Mouse (Mus musculus): Measurements from ENCODE around the gene Galntl5. TPM values are rescaled to one million over a fixed set of nuclear protein-coding genes. Genes with fewer than 3 reads are reported as not detected.
"Not testable (repeated sequence)": the region's sequence is repeated elsewhere in the genome, so short reads cannot be mapped to it uniquely, and the experiment has no call there.

Galntl5 gene
- polyA plus RNA-seq, 1 experiment from 2014 or later: not detected

DNA sequence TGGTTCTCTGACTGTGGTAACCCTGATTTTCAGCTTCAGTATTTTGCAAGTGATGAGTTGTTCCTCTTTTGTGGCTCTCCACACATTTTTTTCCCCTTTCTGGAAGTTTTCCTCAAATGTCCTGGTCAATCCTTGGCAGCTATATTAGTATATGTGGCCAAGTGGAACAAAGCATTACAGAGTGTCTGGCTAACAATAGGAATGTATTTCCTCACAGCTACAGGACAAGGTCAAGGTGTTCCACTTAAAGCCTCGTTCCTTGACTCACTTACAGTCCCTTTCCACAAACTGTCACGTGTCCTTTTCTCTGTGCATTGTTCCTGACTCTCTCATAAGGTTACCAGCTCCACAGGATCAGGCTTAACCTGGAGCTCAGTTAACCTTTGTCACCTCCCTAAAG is 3.3 kb downstream of the Galntl5 start:
- ATAC-seq: 0 out of 2 replicates have a peak, but pooled peaks have one; percentile 54
- H3K4me2 ChIP-seq (replicated peaks; ENCODE audit: low read depth, low read length): no peak overlapping the region
- H3K9ac ChIP-seq (replicated peaks; ENCODE audit: low read depth): no peak overlapping the region
- no peaks in the 10 kb centered on the region for H3K9me3 ChIP-seq (ENCODE audit: low read length)
- H3K4me3 ChIP-seq (ENCODE audit: low read depth, low read length): no peak overlapping the region
- no peaks in the 10 kb centered on the region for H3K27me3 ChIP-seq (replicated peaks; ENCODE audit: insufficient read depth, low read length)
- TF ChIP-seq CTCF (IDR thresholded peaks at IDR 0.05) (no peak), EP300 (IDR thresholded peaks at IDR 0.05) (0 out of 2 replicates have a peak, but pooled peaks have one; percentile 19)
- WGBS: 22% methylated on average over 2 of the region's 2 CpGs
- H3K27ac ChIP-seq (ENCODE audit: low read length): no peak overlapping the region
- H3K36me3 ChIP-seq (ENCODE audit: insufficient read depth, low read length): no peaks in the 10 kb centered on the region
- peak; percentile 47 for DNase-seq (ENCODE audit: low spot score)
- 0 out of 2 replicates have a peak, but pooled peaks cover 4% of the 10 kb centered on the region for H3K4me1 ChIP-seq (ENCODE audit: insufficient read depth, low read depth, low read length)

GRCm38 (mm10) chr5:25187727-25188126 is 6.5 kb downstream of the Galntl5 start:
- no peak overlapping the region for H3K27ac ChIP-seq (ENCODE audit: low read length)
- H3K9me3 ChIP-seq (ENCODE audit: low read length): no peaks in the 10 kb centered on the region
- no peak for DNase-seq (ENCODE audit: low spot score)

DNA sequence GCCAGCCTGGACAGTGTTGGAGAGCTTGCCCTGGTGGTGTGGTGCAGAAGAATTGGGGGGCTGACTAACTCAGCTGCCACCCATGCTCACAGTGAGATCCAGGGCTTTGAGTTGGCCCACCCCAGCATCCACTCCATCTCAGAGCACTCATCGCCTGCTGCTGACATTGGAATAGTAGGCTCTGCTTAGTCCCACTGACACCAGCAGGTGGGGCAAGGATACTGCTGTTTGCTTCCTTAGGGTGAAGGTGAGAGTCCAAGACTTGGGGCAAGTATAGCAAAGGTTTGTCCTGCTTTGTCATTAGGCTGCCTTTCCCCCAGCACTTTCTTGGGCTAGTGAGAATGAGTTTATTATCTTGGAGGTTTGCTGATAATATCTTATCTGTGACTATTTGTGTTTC is 7.5 kb downstream of the Galntl5 start:
- H3K27me3 ChIP-seq (replicated peaks; ENCODE audit: insufficient read depth, low read length): no peaks in the 10 kb centered on the region
- 47% methylated on average over 1 of the region's 1 CpGs for WGBS

More at GRCm38 (mm10) chr5:25187727-25188126, 6.5 kb downstream of the Galntl5 start:
- H3K4me1 ChIP-seq (ENCODE audit: insufficient read depth, low read depth, low read length): 0 out of 2 replicates have a peak, but pooled peaks cover 4% of the 10 kb centered on the region
- no peak for ATAC-seq
- TF ChIP-seq CTCF (IDR thresholded peaks at IDR 0.05) (no peak), EP300 (IDR thresholded peaks at IDR 0.05) (no peak)
- H3K27me3 ChIP-seq (replicated peaks; ENCODE audit: insufficient read depth, low read length): no peaks in the 10 kb centered on the region
- no peak overlapping the region for H3K4me2 ChIP-seq (replicated peaks; ENCODE audit: low read depth, low read length)
- H3K9ac ChIP-seq (replicated peaks; ENCODE audit: low read depth): no peak overlapping the region
- no peak overlapping the region for H3K4me3 ChIP-seq (ENCODE audit: low read depth, low read length)
- no peaks in the 10 kb centered on the region for H3K36me3 ChIP-seq (ENCODE audit: insufficient read depth, low read length)

DNA sequence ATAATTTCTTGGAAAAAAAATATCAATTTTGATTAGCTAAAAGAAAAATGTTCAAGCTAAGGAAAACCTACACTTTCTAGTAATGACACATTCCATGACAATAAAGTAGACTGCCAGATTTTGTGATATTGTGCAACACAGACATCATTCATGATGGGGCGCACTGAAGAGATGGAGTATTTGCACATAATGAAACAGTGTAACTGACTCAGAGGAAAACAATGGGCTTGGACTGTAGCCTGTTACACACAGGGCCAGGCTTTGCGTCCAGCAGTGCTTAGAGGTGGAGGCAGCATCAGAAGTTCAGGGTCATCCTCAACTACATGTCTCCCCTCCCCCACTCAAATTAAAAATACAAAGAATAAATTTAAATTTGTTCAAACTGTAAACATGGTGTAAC is 9.3 kb downstream of the Galntl5 start:
- Histone ChIP-seq H3K36me3 (ENCODE audit: insufficient read depth, low read length) (no peaks in the 10 kb centered on the region), H3K9me3 (ENCODE audit: low read length) (no peaks in the 10 kb centered on the region), H3K4me1 (ENCODE audit: insufficient read depth, low read depth, low read length) (0 out of 2 replicates have a peak, but pooled peaks cover 1% of the 10 kb centered on the region), H3K27me3 (replicated peaks; ENCODE audit: insufficient read depth, low read length) (no peaks in the 10 kb centered on the region), H3K9ac (replicated peaks; ENCODE audit: low read depth) (no peak overlapping the region), H3K4me3 (ENCODE audit: low read depth, low read length) (no peak overlapping the region), H3K4me2 (replicated peaks; ENCODE audit: low read depth, low read length) (no peak overlapping the region), H3K27ac (ENCODE audit: low read length) (no peak overlapping the region)
- 66% methylated on average over 2 of the region's 2 CpGs for WGBS
- ATAC-seq (no peak; the same call in 1 of the 2 replicates), DNase-seq (ENCODE audit: low spot score) (peak; percentile 23)
- TF ChIP-seq CTCF (IDR thresholded peaks at IDR 0.05) (no peak), EP300 (IDR thresholded peaks at IDR 0.05) (no peak)

More for the DNA sequence above, 7.5 kb downstream of the Galntl5 start:
- H3K9me3 ChIP-seq (ENCODE audit: low read length): no peaks in the 10 kb centered on the region
- ATAC-seq (no peak), DNase-seq (ENCODE audit: low spot score) (peak; percentile 31)
- H3K9ac ChIP-seq (replicated peaks; ENCODE audit: low read depth): no peak overlapping the region
- no peaks in the 10 kb centered on the region for H3K36me3 ChIP-seq (ENCODE audit: insufficient read depth, low read length)
- no peak overlapping the region for H3K4me2 ChIP-seq (replicated peaks; ENCODE audit: low read depth, low read length)
- 0 out of 2 replicates have a peak, but pooled peaks cover 4% of the 10 kb centered on the region for H3K4me1 ChIP-seq (ENCODE audit: insufficient read depth, low read depth, low read length)
- no peak overlapping the region for H3K4me3 ChIP-seq (ENCODE audit: low read depth, low read length)
- TF ChIP-seq EP300 (IDR thresholded peaks at IDR 0.05) (no peak), CTCF (IDR thresholded peaks at IDR 0.05) (peak; percentile 67)
- H3K27ac ChIP-seq (ENCODE audit: low read length): no peak overlapping the region

DNA sequence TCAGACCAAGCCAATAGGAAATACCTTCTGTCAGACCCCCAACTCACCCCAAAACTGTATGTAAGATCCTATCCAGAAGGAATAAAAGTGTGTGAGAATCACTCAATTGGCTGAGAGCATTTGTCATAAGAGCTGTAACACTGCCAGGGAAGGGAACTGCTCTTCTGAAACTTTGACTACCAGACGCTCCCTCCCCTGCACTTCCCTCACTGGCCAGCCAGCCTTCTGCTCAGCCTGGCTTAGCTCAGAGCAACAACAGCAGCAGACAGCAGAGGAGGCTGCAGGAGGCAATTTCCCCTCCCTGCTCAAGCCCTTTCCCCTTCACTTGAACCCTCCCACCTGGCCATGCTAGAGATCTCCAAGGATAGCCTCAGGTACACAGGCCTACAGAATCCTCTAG is 30.6 kb downstream of the Galntl5 start:
- no peak for DNase-seq (ENCODE audit: low spot score)
- Histone ChIP-seq H3K36me3 (ENCODE audit: insufficient read depth, low read length) (no peaks in the 10 kb centered on the region), H3K4me1 (ENCODE audit: insufficient read depth, low read depth, low read length) (no peaks in the 10 kb centered on the region), H3K27ac (ENCODE audit: low read length) (no peak overlapping the region), H3K9me3 (ENCODE audit: low read length) (no peaks in the 10 kb centered on the region), H3K4me2 (replicated peaks; ENCODE audit: low read depth, low read length) (no peak overlapping the region), H3K9ac (replicated peaks; ENCODE audit: low read depth) (no peak overlapping the region), H3K27me3 (replicated peaks; ENCODE audit: insufficient read depth, low read length) (no peaks in the 10 kb centered on the region), H3K4me3 (ENCODE audit: low read depth, low read length) (no peak overlapping the region)
- 67% methylated on average over 1 of the region's 1 CpGs for WGBS
- ATAC-seq: no peak
- TF ChIP-seq CTCF (IDR thresholded peaks at IDR 0.05) (no peak), EP300 (IDR thresholded peaks at IDR 0.05) (no peak)

DNA sequence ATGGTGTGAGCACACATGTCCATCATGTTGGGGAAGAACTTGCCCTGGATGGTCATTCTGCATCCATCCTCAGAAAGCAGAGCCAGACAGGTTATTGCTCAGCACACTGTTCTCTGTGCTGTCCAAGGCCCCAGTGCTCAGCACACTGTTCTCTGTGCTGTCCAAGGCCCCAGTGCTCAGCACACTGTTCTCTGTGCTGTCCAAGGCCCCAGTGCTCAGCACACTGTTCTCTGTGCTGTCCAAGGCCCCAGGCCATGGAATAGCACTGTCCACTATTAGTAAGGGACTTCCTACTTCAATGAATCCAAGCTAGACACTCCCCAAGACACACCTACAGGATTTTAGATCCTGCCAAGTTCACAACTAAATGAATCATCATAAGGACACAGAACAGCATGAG is 32.0 kb downstream of the Galntl5 start:
- not testable (repeated sequence) for H3K4me2 ChIP-seq (replicated peaks; ENCODE audit: low read depth, low read length); H3K9me3 ChIP-seq (ENCODE audit: low read length); DNase-seq (ENCODE audit: low spot score); H3K36me3 ChIP-seq (ENCODE audit: insufficient read depth, low read length); ATAC-seq; H3K9ac ChIP-seq (replicated peaks; ENCODE audit: low read depth); H3K4me1 ChIP-seq (ENCODE audit: insufficient read depth, low read depth, low read length); H3K27me3 ChIP-seq (replicated peaks; ENCODE audit: insufficient read depth, low read length); H3K4me3 ChIP-seq (ENCODE audit: low read depth, low read length); H3K27ac ChIP-seq (ENCODE audit: low read length)

- DNase-seq (ENCODE audit: low spot score) (no peak), ATAC-seq (no peak)
- Histone ChIP-seq H3K27me3 (replicated peaks; ENCODE audit: insufficient read depth, low read length) (no peaks in the 10 kb centered on the region), H3K36me3 (ENCODE audit: insufficient read depth, low read length) (no peaks in the 10 kb centered on the region), H3K9ac (replicated peaks; ENCODE audit: low read depth) (no peak overlapping the region), H3K4me2 (replicated peaks; ENCODE audit: low read depth, low read length) (no peak overlapping the region), H3K27ac (ENCODE audit: low read length) (no peak overlapping the region), H3K4me1 (ENCODE audit: insufficient read depth, low read depth, low read length) (no peaks in the 10 kb centered on the region), H3K9me3 (ENCODE audit: low read length) (no peaks in the 10 kb centered on the region), H3K4me3 (ENCODE audit: low read depth, low read length) (no peak overlapping the region)
- WGBS: 80% methylated on average over 6 of the region's 6 CpGs
- TF ChIP-seq CTCF (IDR thresholded peaks at IDR 0.05) (no peak), EP300 (IDR thresholded peaks at IDR 0.05) (no peak)
Measured at GRCm38 (mm10) chr5:25215006-25215405, 33.7 kb downstream of the Galntl5 start.
